Mouse (Mus musculus): Measurements from ENCODE around the gene 5031439G07Rik. TPM values are rescaled to one million over a fixed set of nuclear protein-coding genes. Genes with fewer than 3 reads are reported as not detected.

Gene 5031439G07Rik
- polyA plus RNA-seq, 1 experiment, result 20.8 TPM

- Histone ChIP-seq H3K27me3 (ENCODE audit: control insufficient read depth, insufficient read depth, low read length, poor library complexity, severe bottlenecking) (no peaks in the 10 kb centered on the region), H3K4me3 (ENCODE audit: low read depth, low read length) (no peak overlapping the region), H3K9me3 (replicated peaks; ENCODE audit: control insufficient read depth, insufficient read depth, low read length, poor library complexity, severe bottlenecking) (no peaks in the 10 kb centered on the region), H3K4me1 (ENCODE audit: control insufficient read depth, insufficient read depth, low read length) (no peaks in the 10 kb centered on the region), H3K9ac (ENCODE audit: low read depth, poor library complexity, severe bottlenecking) (no peak overlapping the region), H3K36me3 (ENCODE audit: control insufficient read depth, insufficient read depth, low read length, poor library complexity, severe bottlenecking) (no peaks in the 10 kb centered on the region), H3K27ac (ENCODE audit: insufficient read depth, low read length) (no peak overlapping the region)
- TF ChIP-seq EP300 (IDR thresholded peaks at IDR 0.05; ENCODE audit: insufficient read depth, low read depth, low read length), result no peak
- TF ChIP-seq POLR2A (IDR thresholded peaks at IDR 0.05; ENCODE audit: insufficient read depth, low read length), result no peak
- no peak for TF ChIP-seq CTCF (IDR thresholded peaks at IDR 0.05; ENCODE audit: low read depth, low read length)
Measured at GRCm38 (mm10) chr15:84975729-84976128, 12.6 kb downstream of the 5031439G07Rik start.

- H3K27ac ChIP-seq (ENCODE audit: insufficient read depth, low read length), result no peak overlapping the region
- H3K4me1 ChIP-seq (ENCODE audit: control insufficient read depth, insufficient read depth, low read length), result no peaks in the 10 kb centered on the region
- TF ChIP-seq POLR2A (IDR thresholded peaks at IDR 0.05; ENCODE audit: insufficient read depth, low read length) (no peak), EP300 (IDR thresholded peaks at IDR 0.05; ENCODE audit: insufficient read depth, low read depth, low read length) (no peak), CTCF (IDR thresholded peaks at IDR 0.05; ENCODE audit: low read depth, low read length) (no peak)
- H3K9ac ChIP-seq (ENCODE audit: low read depth, poor library complexity, severe bottlenecking), result no peak overlapping the region
- H3K9me3 ChIP-seq (replicated peaks; ENCODE audit: control insufficient read depth, insufficient read depth, low read length, poor library complexity, severe bottlenecking), result no peaks in the 10 kb centered on the region
- H3K27me3 ChIP-seq (ENCODE audit: control insufficient read depth, insufficient read depth, low read length, poor library complexity, severe bottlenecking), result no peaks in the 10 kb centered on the region
- no peak overlapping the region for H3K4me3 ChIP-seq (ENCODE audit: low read depth, low read length)
- H3K36me3 ChIP-seq (ENCODE audit: control insufficient read depth, insufficient read depth, low read length, poor library complexity, severe bottlenecking), result no peaks in the 10 kb centered on the region
Measured at GRCm38 (mm10) chr15:84973544-84973871, 14.8 kb downstream of the 5031439G07Rik start.

GRCm38 (mm10) chr15:84972860-84973543 is 15.3 kb downstream of the 5031439G07Rik start:
- Histone ChIP-seq H3K9me3 (replicated peaks; ENCODE audit: control insufficient read depth, insufficient read depth, low read length, poor library complexity, severe bottlenecking) (no peaks in the 10 kb centered on the region), H3K27me3 (ENCODE audit: control insufficient read depth, insufficient read depth, low read length, poor library complexity, severe bottlenecking) (no peaks in the 10 kb centered on the region), H3K4me1 (ENCODE audit: control insufficient read depth, insufficient read depth, low read length) (no peaks in the 10 kb centered on the region), H3K36me3 (ENCODE audit: control insufficient read depth, insufficient read depth, low read length, poor library complexity, severe bottlenecking) (no peaks in the 10 kb centered on the region), H3K4me3 (ENCODE audit: low read depth, low read length) (no peak overlapping the region), H3K9ac (ENCODE audit: low read depth, poor library complexity, severe bottlenecking) (no peak overlapping the region), H3K27ac (ENCODE audit: insufficient read depth, low read length) (no peak overlapping the region)
- TF ChIP-seq EP300 (IDR thresholded peaks at IDR 0.05; ENCODE audit: insufficient read depth, low read depth, low read length) (no peak), CTCF (IDR thresholded peaks at IDR 0.05; ENCODE audit: low read depth, low read length) (no peak), POLR2A (IDR thresholded peaks at IDR 0.05; ENCODE audit: insufficient read depth, low read length) (no peak)

- H3K36me3 ChIP-seq (ENCODE audit: control insufficient read depth, insufficient read depth, low read length, poor library complexity, severe bottlenecking), result no peaks in the 10 kb centered on the region
- H3K9ac ChIP-seq (ENCODE audit: low read depth, poor library complexity, severe bottlenecking), result no peak overlapping the region
- TF ChIP-seq POLR2A (IDR thresholded peaks at IDR 0.05; ENCODE audit: insufficient read depth, low read length) (no peak), CTCF (IDR thresholded peaks at IDR 0.05; ENCODE audit: low read depth, low read length) (no peak), EP300 (IDR thresholded peaks at IDR 0.05; ENCODE audit: insufficient read depth, low read depth, low read length) (no peak)
- H3K9me3 ChIP-seq (replicated peaks; ENCODE audit: control insufficient read depth, insufficient read depth, low read length, poor library complexity, severe bottlenecking), result no peaks in the 10 kb centered on the region
- H3K4me3 ChIP-seq (ENCODE audit: low read depth, low read length), result no peak overlapping the region
- no peaks in the 10 kb centered on the region for H3K4me1 ChIP-seq (ENCODE audit: control insufficient read depth, insufficient read depth, low read length)
- H3K27ac ChIP-seq (ENCODE audit: insufficient read depth, low read length), result no peak overlapping the region
- H3K27me3 ChIP-seq (ENCODE audit: control insufficient read depth, insufficient read depth, low read length, poor library complexity, severe bottlenecking), result no peaks in the 10 kb centered on the region
Measured at GRCm38 (mm10) chr15:84968534-84968933, 19.8 kb downstream of the 5031439G07Rik start.

- H3K27me3 ChIP-seq (ENCODE audit: control insufficient read depth, insufficient read depth, low read length, poor library complexity, severe bottlenecking), result no peaks in the 10 kb centered on the region
- no peak overlapping the region for H3K9ac ChIP-seq (ENCODE audit: low read depth, poor library complexity, severe bottlenecking)
- no peaks in the 10 kb centered on the region for H3K4me1 ChIP-seq (ENCODE audit: control insufficient read depth, insufficient read depth, low read length)
- H3K9me3 ChIP-seq (replicated peaks; ENCODE audit: control insufficient read depth, insufficient read depth, low read length, poor library complexity, severe bottlenecking), result no peaks in the 10 kb centered on the region
- TF ChIP-seq POLR2A (IDR thresholded peaks at IDR 0.05; ENCODE audit: insufficient read depth, low read length) (no peak), CTCF (IDR thresholded peaks at IDR 0.05; ENCODE audit: low read depth, low read length) (no peak), EP300 (IDR thresholded peaks at IDR 0.05; ENCODE audit: insufficient read depth, low read depth, low read length) (no peak)
- H3K27ac ChIP-seq (ENCODE audit: insufficient read depth, low read length), result no peak overlapping the region
- no peaks in the 10 kb centered on the region for H3K36me3 ChIP-seq (ENCODE audit: control insufficient read depth, insufficient read depth, low read length, poor library complexity, severe bottlenecking)
- H3K4me3 ChIP-seq (ENCODE audit: low read depth, low read length), result no peak overlapping the region
Measured at GRCm38 (mm10) chr15:84965575-84966360, 22.6 kb downstream of the 5031439G07Rik start.

- Histone ChIP-seq H3K4me1 (ENCODE audit: control insufficient read depth, insufficient read depth, low read length) (no peaks in the 10 kb centered on the region), H3K9me3 (replicated peaks; ENCODE audit: control insufficient read depth, insufficient read depth, low read length, poor library complexity, severe bottlenecking) (no peaks in the 10 kb centered on the region), H3K36me3 (ENCODE audit: control insufficient read depth, insufficient read depth, low read length, poor library complexity, severe bottlenecking) (no peaks in the 10 kb centered on the region), H3K27me3 (ENCODE audit: control insufficient read depth, insufficient read depth, low read length, poor library complexity, severe bottlenecking) (no peaks in the 10 kb centered on the region), H3K27ac (ENCODE audit: insufficient read depth, low read length) (no peak overlapping the region), H3K4me3 (ENCODE audit: low read depth, low read length) (no peak overlapping the region), H3K9ac (ENCODE audit: low read depth, poor library complexity, severe bottlenecking) (no peak overlapping the region)
- TF ChIP-seq EP300 (IDR thresholded peaks at IDR 0.05; ENCODE audit: insufficient read depth, low read depth, low read length) (no peak), POLR2A (IDR thresholded peaks at IDR 0.05; ENCODE audit: insufficient read depth, low read length) (no peak), CTCF (IDR thresholded peaks at IDR 0.05; ENCODE audit: low read depth, low read length) (no peak)
Measured at GRCm38 (mm10) chr15:84964771-84965170, 23.6 kb downstream of the 5031439G07Rik start.

Data from ES-Bruce4 (cell line).